Mouse (Mus musculus): ENCODE data around the gene Tom1l2. TPM values are rescaled to one million over a fixed set of nuclear protein-coding genes. Genes with fewer than 3 reads are reported as not detected.

Gene Tom1l2
- total RNA-seq, 2 experiments from 2014 or later, result 4.8 to 9.0 TPM

DNA sequence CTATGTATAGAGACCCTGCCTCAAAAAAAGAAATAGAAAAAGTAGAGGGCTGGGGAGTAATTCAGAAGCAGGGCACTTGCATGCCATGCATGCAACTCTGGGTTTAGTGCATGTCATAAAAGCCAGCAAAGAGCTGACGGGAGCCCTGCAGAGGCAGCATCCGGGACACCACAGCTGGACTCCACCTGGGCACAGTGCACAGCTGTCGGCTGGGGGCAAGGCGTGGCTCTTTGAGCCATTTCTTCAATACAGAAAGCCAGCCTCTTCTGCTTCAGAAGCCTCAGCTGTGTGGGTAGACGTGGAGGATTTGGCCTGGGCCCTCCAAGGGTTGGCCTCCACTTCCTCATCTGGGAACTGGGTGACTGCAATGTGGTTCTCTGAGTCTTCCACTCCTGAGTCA is 117.4 kb downstream of the Tom1l2 start:
- ATAC-seq (replicated peaks; ENCODE audit: poor library complexity), result no peak

DNA sequence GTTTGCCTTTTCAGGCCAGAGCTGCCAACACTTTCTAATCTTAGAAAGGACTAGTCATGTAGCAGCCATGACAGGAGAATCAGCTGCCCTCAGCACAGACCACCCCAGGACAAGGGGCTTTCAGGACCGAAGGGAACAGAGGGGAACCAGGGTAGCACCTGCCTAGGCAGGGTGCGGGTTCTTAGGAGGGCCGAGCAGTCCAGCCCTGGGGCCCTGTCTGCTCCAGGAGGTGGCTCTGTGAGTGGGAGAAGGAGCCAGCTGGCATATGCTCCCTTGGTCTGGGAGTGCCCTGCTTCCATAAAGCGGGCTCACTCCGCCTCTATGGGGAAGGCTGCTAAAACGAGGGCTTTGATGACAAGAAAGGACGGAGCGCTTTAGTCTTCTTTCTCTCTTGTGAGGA is 119.5 kb downstream of the Tom1l2 start:
- ATAC-seq (replicated peaks; ENCODE audit: poor library complexity), result no peak

DNA sequence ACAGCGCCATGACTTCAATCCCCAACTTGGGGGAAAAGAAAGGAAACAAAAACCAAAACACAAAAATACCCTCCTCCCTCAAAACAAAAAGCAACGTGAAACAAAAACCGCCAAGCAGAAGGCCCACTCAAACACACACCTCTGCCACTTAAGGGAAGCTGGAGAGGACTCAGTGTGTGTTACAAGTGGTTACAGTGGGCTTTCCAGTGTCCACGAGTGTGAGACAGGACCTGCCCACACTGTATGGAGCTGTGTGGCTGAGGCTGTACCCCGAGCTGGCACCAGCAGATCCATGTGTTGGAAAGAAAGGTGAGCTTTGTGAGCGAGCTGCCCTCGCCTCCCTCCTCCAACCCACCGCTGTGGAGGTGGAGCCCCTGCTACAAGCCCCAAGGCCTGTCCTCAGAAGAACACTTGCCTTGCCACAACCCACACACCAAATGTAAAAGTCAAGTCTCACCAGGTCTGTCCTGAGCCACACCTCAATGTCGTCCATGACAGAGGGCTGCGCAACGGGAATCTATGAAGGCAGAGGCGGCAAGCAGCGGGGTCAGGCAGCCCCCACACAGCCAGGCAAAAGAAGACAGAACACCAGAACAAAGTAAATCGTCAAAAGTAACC is 120.2 kb downstream of the Tom1l2 start:
- no peak for ATAC-seq (replicated peaks; ENCODE audit: poor library complexity)

DNA sequence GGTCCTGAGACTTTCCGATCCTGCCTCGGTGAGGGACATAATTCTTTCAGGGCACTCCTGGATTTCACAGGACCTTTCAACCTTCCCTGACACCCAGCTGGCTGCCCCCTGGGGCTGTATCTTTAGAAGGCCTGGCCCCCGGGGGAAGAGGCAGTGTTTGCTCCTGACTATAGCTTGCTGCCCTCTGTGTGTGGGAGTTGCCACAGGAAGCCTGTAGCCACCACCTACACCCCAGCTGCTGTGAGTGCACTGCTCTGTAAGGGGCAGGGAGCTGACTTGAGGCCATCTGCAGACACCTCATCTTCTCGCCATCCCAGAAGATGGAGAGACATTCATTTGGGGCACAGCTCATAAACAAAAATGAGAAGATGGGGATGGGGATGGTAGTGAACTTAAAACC is 120.8 kb downstream of the Tom1l2 start:
- ATAC-seq (replicated peaks; ENCODE audit: poor library complexity), result no peak

DNA sequence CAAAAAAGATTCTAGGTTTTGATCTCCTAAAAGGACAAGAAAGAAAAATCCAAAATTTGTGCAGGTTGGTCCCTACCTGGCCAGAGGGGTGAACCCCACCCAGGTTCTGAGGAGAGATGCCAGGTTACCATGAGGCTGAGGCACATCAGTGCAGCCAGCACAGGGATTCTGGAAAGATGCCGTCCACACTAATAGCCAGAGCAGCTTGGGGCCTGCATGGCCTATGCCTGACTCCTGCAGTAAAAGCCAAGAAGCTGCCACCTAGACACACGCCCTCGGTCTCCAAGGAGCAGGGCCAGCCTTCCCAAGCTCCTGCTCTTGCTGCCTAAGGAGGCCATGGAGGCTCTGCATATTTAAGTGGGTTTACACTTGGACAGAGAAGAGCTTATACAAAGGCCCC is 121.4 kb downstream of the Tom1l2 start:
- ATAC-seq (replicated peaks; ENCODE audit: poor library complexity), result no peak

DNA sequence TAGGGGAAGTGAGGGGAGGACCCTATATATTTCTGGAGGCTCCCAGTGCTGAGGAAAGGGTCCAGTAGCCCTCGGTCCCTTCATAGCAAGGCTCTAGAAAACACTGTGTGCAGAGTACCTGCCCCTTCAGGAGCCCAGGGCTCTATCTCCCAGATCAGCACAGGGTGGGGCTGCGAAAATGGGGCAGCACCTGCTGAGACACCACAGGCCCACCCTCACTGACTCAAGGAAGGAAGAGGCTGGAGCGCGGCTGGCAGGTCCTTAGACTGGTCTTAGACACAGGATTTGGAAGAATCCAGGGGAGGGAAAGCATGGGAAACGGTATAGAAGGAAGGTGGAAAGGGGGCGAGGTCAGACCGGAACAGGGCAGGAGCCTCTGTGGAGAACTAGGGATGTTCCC is 122.2 kb downstream of the Tom1l2 start:
- no peak for ATAC-seq (replicated peaks; ENCODE audit: poor library complexity)

DNA sequence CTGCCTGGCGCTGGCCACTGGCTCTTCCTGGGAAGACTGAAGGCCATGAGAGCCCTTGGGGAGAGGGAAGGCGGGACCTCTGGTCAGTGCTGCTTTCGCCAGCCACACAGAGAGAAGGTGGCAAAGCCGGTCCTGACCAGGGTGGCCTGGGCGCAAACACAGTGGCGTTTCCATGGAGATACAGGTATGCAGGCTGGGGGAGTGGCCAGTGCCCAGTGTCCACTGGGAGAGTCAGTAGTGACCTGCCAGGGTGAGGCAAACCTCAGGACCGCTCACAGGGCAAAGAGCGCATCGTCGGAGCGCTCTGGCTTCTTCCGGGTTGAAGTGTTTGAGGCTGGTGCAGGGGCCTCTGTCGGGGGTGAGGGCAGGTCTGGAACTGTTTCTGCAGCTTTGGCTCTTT is 122.9 kb downstream of the Tom1l2 start:
- ATAC-seq (replicated peaks; ENCODE audit: poor library complexity), result no peak

DNA sequence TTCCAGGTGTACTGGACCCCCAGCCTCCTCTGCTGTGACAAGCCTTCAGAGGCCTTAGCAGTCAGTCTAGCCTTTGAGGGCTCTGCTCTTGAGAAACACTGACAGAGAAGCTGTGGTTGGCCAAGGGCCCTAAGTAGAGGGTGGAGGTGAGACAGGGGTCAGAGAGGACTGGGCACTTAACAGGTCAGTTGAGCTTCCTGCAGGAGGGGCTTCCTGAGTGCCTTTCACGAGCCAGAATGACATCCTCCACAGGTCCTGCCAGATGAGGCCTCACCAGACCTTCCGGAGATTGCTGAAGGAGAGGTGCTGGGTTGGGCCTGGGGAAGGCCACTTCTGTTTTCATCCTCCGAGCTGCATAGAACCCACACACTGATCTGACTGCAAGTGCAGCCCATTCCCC is 124.2 kb downstream of the Tom1l2 start:
- no peak for ATAC-seq (replicated peaks; ENCODE audit: poor library complexity)

DNA sequence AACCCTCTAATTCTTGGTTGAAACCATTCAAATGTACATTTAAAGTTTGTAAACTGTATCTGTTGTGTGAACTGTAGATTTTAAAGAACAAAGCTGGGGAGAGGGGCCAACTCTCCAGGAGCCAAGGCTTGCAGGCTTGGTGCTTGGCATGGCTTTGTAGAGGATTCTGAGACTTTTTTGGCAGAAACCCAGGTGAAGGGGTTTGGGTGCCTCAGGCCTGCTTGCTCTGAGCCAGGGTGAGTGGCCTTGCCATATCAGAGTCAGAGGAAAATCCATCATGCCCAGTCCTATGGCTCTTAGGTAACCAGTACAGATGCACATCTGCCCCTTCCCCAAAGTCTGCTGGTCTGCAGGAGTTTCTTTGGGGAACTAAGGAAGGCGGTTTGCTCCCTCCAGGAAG is 126.8 kb downstream of the Tom1l2 start:
- no peak for ATAC-seq (replicated peaks; ENCODE audit: poor library complexity)

DNA sequence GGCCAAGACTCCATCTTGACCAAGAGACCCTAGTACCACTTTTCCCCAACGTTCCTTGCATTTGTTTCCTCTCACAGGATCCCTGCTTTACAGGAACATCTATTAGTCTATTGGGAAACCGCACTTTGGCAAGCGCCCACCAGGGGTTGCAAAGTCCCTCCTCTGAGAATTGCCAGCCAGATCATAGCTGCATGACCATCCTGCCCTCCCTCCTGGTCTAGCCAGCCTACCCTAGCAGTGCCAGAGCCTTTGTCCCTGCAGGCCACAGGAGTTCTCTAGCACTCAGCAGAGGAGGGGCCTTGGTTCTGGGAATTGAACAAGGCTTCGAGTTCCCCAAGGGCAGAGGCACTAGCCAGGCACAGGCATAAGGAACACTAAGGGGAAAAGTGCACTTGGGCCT is 128.0 kb downstream of the Tom1l2 start:
- no peak for ATAC-seq (replicated peaks; ENCODE audit: poor library complexity)

DNA sequence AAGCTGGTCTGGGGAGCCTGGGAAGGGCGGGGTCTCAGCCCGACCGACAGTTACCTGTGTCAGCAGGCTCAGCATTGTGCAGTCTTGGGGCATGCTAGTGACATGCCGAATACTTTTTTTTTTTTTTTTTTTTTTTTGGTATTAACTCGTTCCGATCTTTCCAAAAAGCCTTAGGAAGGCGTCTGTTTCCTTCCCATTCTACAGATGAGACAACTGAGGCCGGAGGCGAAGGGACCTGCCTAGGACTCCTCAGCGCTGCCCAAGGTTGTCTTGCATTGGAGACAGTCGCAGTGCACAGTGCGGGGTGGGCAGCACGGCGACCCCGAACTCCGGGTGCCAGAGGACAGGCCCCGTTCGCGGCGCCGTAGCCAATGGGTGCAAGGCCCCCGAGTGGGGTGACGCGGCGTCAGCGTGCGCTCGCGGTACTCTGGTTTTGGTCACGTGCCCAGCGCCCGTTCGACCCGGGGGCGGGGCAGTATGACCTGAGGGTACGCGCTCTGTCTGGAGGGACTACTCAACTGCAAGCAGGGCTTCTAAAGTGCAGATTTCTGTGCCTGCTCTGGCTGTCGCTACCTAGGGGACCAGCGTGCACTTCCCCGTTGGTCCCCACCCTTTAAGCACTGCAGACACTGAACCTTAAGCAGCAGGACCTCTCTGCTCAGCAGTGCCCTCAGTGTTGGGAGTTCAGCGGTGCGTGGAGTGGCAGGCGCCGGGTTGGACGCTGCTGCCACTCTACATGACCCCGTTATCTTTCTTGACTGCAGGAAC is 130.1 kb downstream of the Tom1l2 start, which contains the start of gene Srebf1:
Gene Srebf1, minus strand, starts transcription at position 113 of the 768 bp plus-strand sequence.
- peak; percentile 70 for ATAC-seq (replicated peaks; ENCODE audit: poor library complexity)

DNA sequence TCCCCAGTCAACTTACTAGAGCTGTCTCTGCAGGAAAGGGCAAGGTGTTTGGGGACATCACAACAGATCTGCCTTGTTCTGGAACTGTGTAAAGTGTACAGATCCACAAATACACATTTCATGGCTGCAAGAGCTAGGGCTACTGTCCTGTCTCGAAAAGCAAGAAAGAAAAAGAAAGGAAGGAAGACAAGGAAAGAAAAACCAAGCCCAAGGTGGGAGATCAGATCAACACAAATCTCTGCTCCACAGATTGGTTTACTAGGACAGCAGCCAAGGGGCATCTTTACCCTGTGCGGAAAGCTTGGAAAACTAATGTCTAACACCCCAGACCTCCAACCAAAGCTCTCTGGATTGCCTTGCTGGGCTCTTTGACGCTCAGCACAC is 130.6 kb downstream of the Tom1l2 start:
- ATAC-seq (replicated peaks; ENCODE audit: poor library complexity), result no peak

DNA sequence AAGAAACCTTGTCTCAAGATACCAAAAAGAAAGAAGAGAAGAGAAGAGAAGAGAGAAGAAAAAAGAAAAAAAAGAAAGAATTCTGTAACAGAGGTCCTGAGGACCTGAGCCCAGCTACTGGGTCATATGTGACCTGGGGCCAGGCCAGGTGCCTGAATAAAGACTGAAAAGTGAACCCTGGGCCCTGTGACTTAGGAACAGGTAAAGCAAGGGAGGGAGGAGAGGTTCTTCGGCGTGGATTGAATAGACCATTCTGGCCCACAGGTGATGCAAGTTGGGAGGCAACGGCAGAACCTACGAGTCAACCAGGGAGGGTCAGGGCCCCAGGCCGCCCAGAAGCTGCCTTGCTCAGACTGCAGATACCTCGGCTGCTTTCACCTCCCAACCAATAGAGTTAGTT is 131.3 kb downstream of the Tom1l2 start:
- ATAC-seq (replicated peaks; ENCODE audit: poor library complexity), result no peak

DNA sequence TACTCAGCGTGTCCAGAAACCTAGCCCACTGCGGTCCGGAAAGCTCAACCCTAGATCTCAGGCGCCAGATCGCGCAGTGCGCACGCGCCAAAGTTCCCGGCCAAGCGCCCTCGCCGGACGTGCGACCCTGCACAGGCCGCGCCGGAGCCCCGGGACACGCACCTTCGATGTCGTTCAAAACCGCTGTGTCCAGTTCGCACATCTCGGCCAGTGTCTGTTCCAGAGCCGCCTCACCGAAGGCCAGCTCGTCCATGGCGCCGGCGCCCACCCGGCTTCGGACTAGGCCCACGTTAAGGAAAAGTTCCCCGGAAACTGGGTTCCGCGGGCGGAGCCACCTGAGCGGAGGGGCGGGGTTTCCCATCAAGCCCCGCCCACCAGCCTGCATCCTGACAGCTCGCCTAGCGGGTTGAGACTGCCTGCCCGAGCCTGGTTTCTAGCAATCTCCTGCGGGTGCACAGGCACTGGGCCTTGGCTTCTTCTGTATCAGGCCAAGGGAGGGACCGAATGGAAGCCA is 132.4 kb downstream of the Tom1l2 start:
- ATAC-seq (replicated peaks; ENCODE audit: poor library complexity), result peak; percentile 66

DNA sequence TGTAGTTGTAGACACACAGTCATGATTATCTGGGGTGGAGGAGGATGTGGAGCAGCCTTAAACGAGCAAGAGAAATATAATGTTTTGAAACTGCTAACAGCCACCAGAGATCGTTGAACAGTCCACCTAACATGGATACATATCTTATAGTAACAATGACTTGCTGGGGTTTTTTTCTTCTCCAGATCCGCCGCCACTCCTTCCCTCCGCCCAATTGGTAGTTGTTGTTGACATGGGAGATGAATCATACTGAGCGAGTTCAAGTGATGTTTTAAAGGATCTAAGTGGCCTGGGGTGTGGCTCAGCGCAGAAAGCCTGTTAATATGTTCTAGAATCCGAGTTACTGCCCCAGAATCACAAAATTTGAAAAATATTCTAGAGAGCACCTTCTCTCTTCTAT is 133.1 kb downstream of the Tom1l2 start:
- ATAC-seq (replicated peaks; ENCODE audit: poor library complexity), result no peak

DNA sequence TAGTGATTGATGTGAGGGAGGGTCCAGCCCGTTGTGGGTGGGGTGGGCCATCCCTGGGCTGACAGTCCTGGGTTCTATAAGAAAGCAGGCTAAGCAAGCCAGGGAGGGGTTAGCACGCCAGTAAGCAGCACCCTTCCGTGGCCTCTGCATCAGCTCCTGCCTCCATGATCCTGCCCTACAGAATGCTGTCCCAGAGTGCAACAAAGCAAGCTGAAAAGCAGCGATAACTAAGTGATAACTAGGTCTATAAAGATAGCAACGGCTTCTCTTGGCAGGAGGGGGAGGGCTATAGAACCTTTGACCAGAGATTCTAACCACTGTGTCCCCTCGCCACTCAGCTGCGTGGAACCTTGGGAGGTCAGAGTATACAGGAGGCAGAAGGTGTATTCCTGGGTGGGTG is 135.2 kb downstream of the Tom1l2 start:
- ATAC-seq (replicated peaks; ENCODE audit: poor library complexity), result peak; percentile 42

DNA sequence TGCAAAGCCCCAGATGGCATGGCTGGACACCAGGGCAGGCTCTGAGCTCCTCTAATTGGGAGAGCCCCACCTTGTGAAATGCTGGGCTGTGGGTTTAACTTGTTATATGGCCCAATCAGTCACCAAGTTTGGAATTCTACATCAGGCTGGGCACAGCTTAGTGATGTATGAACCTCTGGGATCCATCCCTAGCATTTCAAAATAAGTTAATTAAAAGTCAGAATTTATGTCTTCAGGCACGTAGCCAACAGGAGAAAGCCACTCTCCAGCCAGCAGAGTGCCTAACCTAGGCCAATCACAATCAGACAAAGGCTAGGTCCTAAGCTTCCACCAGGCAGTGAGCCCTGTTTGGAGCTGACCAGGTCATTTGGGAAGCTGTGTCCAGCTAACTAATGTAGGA is 136.0 kb downstream of the Tom1l2 start:
- ATAC-seq (replicated peaks; ENCODE audit: poor library complexity), result no peak

DNA sequence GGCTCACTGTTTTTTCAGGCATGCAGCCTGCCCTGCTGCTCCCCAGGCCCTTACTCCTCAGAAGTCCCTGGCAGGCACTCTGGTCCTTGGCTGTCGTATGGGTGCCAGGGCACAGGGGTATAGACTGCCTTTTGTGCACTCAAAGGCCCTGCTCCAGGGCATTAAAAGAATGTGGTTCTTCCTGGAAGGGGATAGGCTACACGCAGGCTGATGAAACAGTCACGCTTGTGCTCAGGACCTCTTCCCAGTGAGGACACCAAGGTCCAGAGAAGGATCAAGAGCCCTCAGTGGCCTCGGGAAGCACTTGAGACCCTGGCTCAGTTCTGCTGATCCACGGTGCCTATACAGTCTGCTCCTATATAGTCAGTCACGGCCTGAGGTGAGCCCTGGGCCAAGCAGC is 139.4 kb downstream of the Tom1l2 start:
- no peak for ATAC-seq (replicated peaks; ENCODE audit: poor library complexity)

DNA sequence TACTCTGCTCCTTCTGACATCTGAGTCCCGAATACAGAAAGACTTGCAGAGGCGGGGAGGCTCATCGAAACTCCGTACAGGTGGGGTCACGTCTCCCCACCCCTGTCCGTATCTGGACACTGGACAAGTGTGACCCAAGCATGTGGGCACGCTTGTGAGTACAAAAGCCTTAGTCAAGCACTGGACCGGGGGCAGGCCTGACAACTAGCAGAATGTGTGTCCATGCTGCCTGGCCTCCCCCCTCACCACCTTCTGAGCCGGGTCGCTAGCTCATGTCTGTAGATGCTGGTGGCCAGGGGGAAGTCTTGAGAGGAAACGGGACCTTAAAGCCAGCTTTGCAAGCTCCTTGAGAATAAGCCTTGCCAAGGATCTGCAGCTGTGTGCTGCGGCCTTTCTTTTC is 140.9 kb downstream of the Tom1l2 start:
- no peak for ATAC-seq (replicated peaks; ENCODE audit: poor library complexity)

DNA sequence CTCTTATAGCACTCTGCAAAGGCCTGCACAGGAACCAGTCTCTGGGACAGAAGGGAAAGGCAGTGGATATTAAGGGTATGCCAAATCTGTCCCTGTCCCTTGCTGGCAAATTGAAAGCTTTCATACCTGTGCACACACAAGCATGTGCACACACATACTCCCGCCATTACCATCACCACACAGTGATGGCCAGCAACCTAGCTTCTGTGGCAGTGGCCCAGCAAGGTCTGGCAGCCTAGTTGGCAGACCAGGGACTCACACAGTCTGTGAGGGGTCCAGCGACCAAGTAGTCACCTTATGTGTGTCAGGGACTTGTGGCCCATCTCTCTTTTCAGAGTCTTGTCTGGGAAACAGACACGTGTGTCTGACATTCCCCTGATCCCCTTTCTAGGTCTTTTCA is 141.6 kb downstream of the Tom1l2 start:
- no peak for ATAC-seq (replicated peaks; ENCODE audit: poor library complexity)

DNA sequence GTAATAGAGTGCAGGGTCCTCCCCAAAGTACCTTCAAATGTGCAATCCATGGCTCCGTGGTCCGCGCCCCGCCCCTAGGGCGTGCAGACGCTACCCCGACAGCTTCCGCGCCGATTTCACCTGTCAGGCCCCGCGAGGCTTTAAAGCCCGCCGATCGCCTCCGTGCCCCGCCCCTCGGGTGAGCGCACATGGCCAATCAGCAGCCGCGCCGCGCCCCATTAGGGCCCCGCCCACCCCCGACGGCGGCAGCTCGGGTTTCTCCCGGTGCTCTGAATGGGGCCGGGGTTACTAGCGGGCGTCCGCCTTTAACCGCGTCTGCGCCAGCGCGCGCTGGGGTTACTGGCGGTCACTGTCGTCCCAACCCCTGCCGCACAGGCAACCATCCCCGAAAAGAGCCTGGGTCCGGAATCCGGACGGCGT is 142.4 kb downstream of the Tom1l2 start:
- ATAC-seq (replicated peaks; ENCODE audit: poor library complexity), result peak; percentile 91

DNA sequence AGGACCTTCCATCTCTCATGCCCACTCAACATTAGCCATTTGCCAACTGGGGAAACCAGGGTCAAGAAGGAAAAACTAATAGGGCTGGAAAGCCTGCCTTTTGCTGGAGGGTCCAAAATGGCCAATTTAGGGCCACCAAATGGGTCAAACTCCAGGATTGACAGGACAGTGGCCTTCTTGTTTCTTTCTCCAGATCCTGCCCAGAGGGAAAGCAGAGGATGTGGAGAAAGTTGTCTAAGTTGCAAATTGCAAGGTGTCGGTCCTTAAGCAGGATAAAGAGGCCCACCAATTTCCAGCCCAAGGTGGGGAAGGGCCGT is 142.8 kb downstream of the Tom1l2 start:
- ATAC-seq (replicated peaks; ENCODE audit: poor library complexity), result no peak

Measured in megakaryocyte progenitor cell, adult 5-6 weeks (primary cell).